Mouse (Mus musculus): ENCODE measurements around the gene Bfar. TPM values are rescaled to one million over a fixed set of nuclear protein-coding genes. Genes with fewer than 3 reads are reported as not detected.

Gene Bfar
- polyA plus RNA-seq, 1 experiment from 2014 or later: 46.7 TPM

DNA sequence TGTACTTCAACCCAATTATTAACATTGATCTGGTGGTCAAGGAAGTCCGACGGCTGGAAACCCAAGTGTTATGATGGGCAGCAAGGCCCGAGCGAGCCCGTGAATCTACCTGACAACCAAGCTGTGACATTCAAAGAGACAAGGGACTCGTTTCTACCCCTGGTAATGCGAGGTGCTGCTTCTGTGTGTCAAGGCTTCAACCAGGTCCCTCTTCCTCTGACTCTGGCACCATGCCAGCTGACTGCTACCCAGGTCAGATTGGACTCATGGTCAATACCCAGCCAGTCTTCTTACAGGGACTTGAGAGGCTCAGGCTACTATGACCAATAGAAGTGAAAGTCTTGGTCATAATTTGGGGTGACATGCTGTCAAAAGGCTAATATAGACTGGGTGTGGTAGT is 30.5 kb downstream of the Bfar start:
- H3K9me3 ChIP-seq (ENCODE audit: control insufficient read depth, low read length): no peaks in the 10 kb centered on the region
- H3K4me2 ChIP-seq (ENCODE audit: low read depth, low read length): no peak overlapping the region
- WGBS: 87% methylated on average over 7 of the region's 7 CpGs
- H3K27ac ChIP-seq (ENCODE audit: low read length): no peak overlapping the region
- H3K4me3 ChIP-seq (ENCODE audit: low read length): no peak overlapping the region
- no peaks in the 10 kb centered on the region for H3K27me3 ChIP-seq (ENCODE audit: control insufficient read depth, insufficient read depth, low read depth, low read length)
- peaks cover 25% of the 10 kb centered on the region for H3K36me3 ChIP-seq (ENCODE audit: control insufficient read depth, insufficient read depth, low read length)
- H3K9ac ChIP-seq (ENCODE audit: low read length): no peak overlapping the region
- no peaks in the 10 kb centered on the region for H3K4me1 ChIP-seq (replicated peaks; ENCODE audit: control insufficient read depth, insufficient read depth, low read length)
- no peak for ATAC-seq (ENCODE audit: low read depth)

DNA sequence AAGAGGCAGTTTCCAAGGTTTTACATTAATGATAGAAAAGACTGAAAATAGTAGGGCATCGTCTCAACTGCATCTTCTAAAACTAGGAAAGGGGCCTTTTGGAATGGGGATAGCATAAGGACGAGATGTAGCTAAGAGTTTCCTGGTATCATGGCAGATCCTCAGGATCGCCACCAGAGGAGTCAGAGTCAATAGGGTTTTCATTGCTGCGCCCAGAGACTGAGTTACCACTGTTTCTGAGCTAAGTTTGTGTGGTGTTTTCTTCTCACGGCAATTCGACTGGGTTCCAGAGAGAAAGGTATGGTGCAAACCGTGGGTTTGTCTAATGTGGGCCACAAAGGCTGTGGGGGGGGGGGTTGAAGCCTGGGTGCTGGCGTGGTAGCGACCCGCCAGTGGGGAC is 33.0 kb downstream of the Bfar start:
- H3K36me3 ChIP-seq (ENCODE audit: control insufficient read depth, insufficient read depth, low read length): peaks cover 9% of the 10 kb centered on the region
- 91% methylated on average over 10 of the region's 10 CpGs for WGBS

DNA sequence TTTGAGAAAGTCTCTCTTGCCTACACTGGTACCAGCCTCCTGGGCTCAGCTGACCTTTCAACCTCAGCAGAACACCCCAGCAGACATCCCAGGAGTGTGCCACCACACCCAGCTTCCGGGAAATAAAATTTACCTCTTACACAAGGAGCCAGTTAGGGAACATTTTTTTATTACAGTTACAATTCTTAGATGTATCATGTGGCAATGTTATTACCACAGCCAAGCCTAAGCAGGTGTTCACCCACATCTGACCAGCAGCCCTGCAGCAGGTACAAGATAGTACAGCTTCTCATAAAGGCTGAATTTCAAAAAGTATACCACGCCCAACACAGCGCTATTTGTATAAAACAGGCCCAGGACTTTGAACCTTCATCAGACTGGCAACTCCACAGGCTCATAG is 43.3 kb downstream of the Bfar start:
- Histone ChIP-seq H3K9me3 (ENCODE audit: control insufficient read depth, low read length) (no peaks in the 10 kb centered on the region), H3K27me3 (ENCODE audit: control insufficient read depth, insufficient read depth, low read depth, low read length) (no peaks in the 10 kb centered on the region), H3K27ac (ENCODE audit: low read length) (no peak overlapping the region), H3K9ac (ENCODE audit: low read length) (no peak overlapping the region), H3K4me2 (ENCODE audit: low read depth, low read length) (no peak overlapping the region), H3K4me3 (ENCODE audit: low read length) (no peak overlapping the region), H3K36me3 (ENCODE audit: control insufficient read depth, insufficient read depth, low read length) (no peaks in the 10 kb centered on the region), H3K4me1 (replicated peaks; ENCODE audit: control insufficient read depth, insufficient read depth, low read length) (no peaks in the 10 kb centered on the region)
- ATAC-seq (ENCODE audit: low read depth): no peak
- 76% methylated on average over 3 of the region's 3 CpGs for WGBS

More for the DNA sequence above, 33.0 kb downstream of the Bfar start:
- Histone ChIP-seq H3K4me2 (ENCODE audit: low read depth, low read length) (no peak overlapping the region), H3K9ac (ENCODE audit: low read length) (no peak overlapping the region), H3K27ac (ENCODE audit: low read length) (no peak overlapping the region), H3K4me1 (replicated peaks; ENCODE audit: control insufficient read depth, insufficient read depth, low read length) (no peaks in the 10 kb centered on the region), H3K4me3 (ENCODE audit: low read length) (no peak overlapping the region), H3K27me3 (ENCODE audit: control insufficient read depth, insufficient read depth, low read depth, low read length) (no peaks in the 10 kb centered on the region), H3K9me3 (ENCODE audit: control insufficient read depth, low read length) (no peaks in the 10 kb centered on the region)
- ATAC-seq (ENCODE audit: low read depth): no peak

DNA sequence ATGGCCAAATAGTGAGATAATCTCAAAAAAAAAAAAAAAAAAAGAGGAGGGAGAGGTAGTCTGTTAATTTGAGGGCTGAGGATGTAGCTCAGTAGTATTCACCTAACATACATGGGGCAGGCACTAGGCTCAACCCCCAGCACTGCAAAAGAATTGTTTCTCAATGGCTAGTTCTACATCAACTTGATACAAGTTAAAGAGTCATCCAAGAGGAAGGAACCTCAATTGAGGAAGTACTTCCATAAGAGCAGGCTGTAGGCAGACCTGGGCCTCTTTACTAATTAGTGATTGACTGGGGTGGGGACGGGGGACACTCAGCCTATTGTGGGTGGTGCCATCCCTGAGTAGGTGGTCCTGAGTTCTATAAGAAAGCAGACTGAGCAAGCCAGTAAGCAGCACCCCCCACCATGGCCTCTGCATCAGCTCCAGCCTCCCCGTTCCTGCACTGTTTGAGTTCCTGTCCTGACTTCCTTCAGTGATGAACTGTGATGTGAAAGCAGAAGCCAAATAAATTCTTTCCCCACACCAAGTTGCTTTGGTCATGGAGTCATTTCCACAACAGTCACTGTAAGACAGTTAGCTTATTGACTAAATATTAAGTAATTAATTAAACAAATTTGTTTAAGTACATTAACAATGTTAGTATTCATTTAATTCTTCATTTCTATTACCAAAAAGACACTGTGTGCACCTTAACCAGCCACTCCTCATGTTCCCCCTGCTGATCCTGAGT is 45.3 kb downstream of the Bfar start:
- H3K36me3 ChIP-seq (ENCODE audit: control insufficient read depth, insufficient read depth, low read length): no peaks in the 10 kb centered on the region
- H3K9me3 ChIP-seq (ENCODE audit: control insufficient read depth, low read length): no peaks in the 10 kb centered on the region
- H3K9ac ChIP-seq (ENCODE audit: low read length): no peak overlapping the region
- 61% methylated on average over 2 of the region's 2 CpGs for WGBS
- H3K27ac ChIP-seq (ENCODE audit: low read length): no peak overlapping the region
- no peak for ATAC-seq (ENCODE audit: low read depth)
- no peaks in the 10 kb centered on the region for H3K27me3 ChIP-seq (ENCODE audit: control insufficient read depth, insufficient read depth, low read depth, low read length)
- H3K4me3 ChIP-seq (ENCODE audit: low read length): no peak overlapping the region
- H3K4me2 ChIP-seq (ENCODE audit: low read depth, low read length): no peak overlapping the region
- H3K4me1 ChIP-seq (replicated peaks; ENCODE audit: control insufficient read depth, insufficient read depth, low read length): no peaks in the 10 kb centered on the region

DNA sequence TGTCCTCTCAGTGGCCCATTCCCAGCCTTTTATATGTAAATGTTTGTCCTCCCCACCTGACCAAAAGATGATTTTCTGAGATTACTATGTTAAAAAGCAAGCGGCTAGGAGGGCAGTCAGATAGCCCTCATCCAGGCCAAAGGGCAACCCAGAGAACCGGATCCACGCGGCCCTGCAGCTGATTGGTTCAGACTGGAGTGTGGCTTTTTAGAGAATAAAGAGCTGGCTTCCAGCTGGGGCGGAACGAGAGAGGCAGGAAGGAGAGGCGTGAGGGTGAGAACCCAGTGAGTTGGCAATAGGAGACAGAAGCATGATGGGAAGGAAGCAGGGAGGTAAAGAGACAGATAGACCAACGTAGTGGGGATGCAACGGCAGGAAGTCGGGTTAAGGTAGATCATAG is 51.3 kb downstream of the Bfar start:
- H3K27ac ChIP-seq (ENCODE audit: low read length): no peak overlapping the region
- no peak overlapping the region for H3K4me3 ChIP-seq (ENCODE audit: low read length)
- ATAC-seq (ENCODE audit: low read depth): no peak
- H3K9me3 ChIP-seq (ENCODE audit: control insufficient read depth, low read length): no peaks in the 10 kb centered on the region
- no peaks in the 10 kb centered on the region for H3K27me3 ChIP-seq (ENCODE audit: control insufficient read depth, insufficient read depth, low read depth, low read length)
- no peaks in the 10 kb centered on the region for H3K36me3 ChIP-seq (ENCODE audit: control insufficient read depth, insufficient read depth, low read length)
- H3K4me2 ChIP-seq (ENCODE audit: low read depth, low read length): no peak overlapping the region
- no peak overlapping the region for H3K9ac ChIP-seq (ENCODE audit: low read length)
- no peaks in the 10 kb centered on the region; the same call in 1 of the 2 replicates for H3K4me1 ChIP-seq (replicated peaks; ENCODE audit: control insufficient read depth, insufficient read depth, low read length)
- WGBS: 34% methylated on average over 10 of the region's 10 CpGs

DNA sequence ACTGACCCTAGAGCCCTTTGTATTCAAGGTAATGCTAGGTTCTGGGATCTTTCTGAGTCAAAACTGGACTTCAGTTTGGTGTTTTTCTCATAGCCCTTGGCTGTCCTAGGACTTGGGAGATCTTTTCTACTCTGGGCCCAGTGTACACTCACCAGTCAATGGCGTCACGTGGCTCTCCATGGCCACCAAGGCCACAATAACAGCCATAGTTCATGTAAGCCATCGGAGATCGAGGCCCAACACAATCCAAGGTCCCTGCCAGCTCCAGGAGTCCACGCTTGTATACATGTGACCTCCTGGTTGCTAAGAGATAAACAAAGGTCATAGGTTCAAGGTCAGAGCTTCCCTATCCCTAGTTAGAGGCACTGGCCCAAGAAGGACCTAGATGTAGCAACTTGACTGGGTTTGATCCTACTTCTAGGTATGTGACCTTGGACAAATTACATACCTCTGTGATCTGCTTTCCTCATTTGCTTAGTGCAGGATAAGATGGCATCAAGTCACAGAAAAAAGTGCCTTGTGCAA is 56.2 kb downstream of the Bfar start:
- Histone ChIP-seq H3K4me3 (ENCODE audit: low read length) (no peak overlapping the region), H3K9me3 (ENCODE audit: control insufficient read depth, low read length) (no peaks in the 10 kb centered on the region), H3K4me1 (replicated peaks; ENCODE audit: control insufficient read depth, insufficient read depth, low read length) (peaks cover 2% of the 10 kb centered on the region; the same call in 1 of the 2 replicates), H3K27ac (ENCODE audit: low read length) (no peak overlapping the region), H3K4me2 (ENCODE audit: low read depth, low read length) (no peak overlapping the region), H3K27me3 (ENCODE audit: control insufficient read depth, insufficient read depth, low read depth, low read length) (no peaks in the 10 kb centered on the region), H3K36me3 (ENCODE audit: control insufficient read depth, insufficient read depth, low read length) (no peaks in the 10 kb centered on the region), H3K9ac (ENCODE audit: low read length) (no peak overlapping the region)
- WGBS: 77% methylated on average over 5 of the region's 5 CpGs
- ATAC-seq (ENCODE audit: low read depth): no peak

DNA sequence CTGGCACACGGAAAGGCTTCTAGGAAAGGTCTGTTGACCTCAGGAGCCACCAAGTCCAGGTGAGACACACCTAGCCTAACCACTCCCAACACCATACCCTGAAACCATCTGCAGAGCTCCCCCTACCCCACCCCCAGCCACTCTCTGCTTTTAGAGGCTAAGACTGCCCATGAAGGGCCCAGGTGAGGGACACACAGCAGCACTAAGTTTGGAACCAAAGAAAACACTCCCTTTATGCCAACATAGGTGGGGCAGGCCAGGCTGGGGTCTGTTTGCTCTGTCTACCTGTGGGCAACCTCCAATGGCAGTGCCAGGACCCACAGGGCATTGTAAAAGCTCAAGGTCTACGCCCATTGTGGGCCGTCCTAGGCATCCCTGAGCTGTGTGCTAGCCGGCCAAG is 57.8 kb downstream of the Bfar start:
- H3K9ac ChIP-seq (ENCODE audit: low read length): no peak overlapping the region
- H3K27ac ChIP-seq (ENCODE audit: low read length): no peak overlapping the region
- H3K4me1 ChIP-seq (replicated peaks; ENCODE audit: control insufficient read depth, insufficient read depth, low read length): peaks cover 2% of the 10 kb centered on the region; the same call in 1 of the 2 replicates
- H3K27me3 ChIP-seq (ENCODE audit: control insufficient read depth, insufficient read depth, low read depth, low read length): no peaks in the 10 kb centered on the region
- H3K4me3 ChIP-seq (ENCODE audit: low read length): no peak overlapping the region
- ATAC-seq (ENCODE audit: low read depth): peak; percentile 71
- WGBS: 65% methylated on average over 4 of the region's 4 CpGs
- H3K9me3 ChIP-seq (ENCODE audit: control insufficient read depth, low read length): no peaks in the 10 kb centered on the region
- H3K36me3 ChIP-seq (ENCODE audit: control insufficient read depth, insufficient read depth, low read length): no peaks in the 10 kb centered on the region
- no peak overlapping the region for H3K4me2 ChIP-seq (ENCODE audit: low read depth, low read length)

DNA sequence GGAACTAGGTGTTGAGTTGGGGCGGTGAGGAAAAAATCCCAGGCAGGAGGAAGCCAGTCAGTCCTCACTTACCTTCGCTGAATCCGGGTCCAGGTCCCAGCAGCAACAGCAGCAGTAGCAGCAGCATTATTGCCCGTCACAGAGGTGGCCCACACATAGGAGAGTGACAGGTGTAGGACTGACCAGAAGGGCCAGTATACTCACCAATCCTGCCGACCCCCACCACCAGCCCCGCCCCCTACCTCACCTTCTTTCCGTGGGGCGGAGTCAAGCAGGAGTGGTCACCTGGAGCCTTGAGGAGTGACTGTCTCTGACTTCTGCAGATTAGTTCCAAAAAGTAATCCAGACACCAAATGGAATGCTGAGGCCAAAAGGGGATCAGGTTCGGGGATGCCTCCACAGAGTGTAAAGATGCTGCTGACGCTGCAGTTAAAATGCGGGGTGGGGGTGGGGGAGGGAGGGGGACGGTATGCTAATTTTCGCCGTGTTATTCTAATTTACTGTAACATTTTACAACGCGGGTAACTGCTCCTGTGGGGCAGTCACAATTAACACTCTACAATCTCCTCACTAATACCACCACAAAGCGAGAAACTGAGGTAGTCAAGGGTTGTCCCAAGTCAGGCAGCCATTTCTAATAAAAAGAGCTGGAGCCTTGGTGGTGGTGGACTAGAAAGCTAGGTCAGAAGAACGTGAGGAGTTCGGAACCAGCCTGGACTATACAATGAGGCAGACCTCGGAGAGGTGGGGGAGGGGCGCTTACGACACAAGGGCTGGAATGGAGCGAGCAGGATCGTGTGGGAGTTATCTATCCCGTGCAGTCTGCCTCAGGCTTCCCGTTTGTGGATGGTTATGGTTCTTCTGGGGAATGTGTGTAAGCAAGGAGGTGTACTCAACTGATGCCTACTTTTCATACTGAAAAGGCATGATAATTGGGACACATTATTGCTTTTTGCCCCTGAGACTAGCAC is 58.9 kb downstream of the Bfar start, which contains the start of gene Pla2g10:
Pla2g10 (minus strand) TSS at position 699 of the 971 bp plus-strand sequence.
- peak within 1 kb of the TSS; percentile 28 for H3K4me2 ChIP-seq (ENCODE audit: low read depth, low read length)
- H3K36me3 ChIP-seq (ENCODE audit: control insufficient read depth, insufficient read depth, low read length): no peaks in the 10 kb centered on the region
- H3K4me3 ChIP-seq (ENCODE audit: low read length): no peak within 1 kb of the TSS
- no peak within 1 kb of the TSS for H3K27ac ChIP-seq (ENCODE audit: low read length)
- H3K9ac ChIP-seq (ENCODE audit: low read length): no peak within 1 kb of the TSS
- no peaks in the 10 kb centered on the region for H3K9me3 ChIP-seq (ENCODE audit: control insufficient read depth, low read length)
- 10% methylated on average over 26 of the region's 26 CpGs for WGBS
- H3K4me1 ChIP-seq (replicated peaks; ENCODE audit: control insufficient read depth, insufficient read depth, low read length): peaks cover 2% of the 10 kb centered on the region; the same call in 1 of the 2 replicates
- no peaks in the 10 kb centered on the region for H3K27me3 ChIP-seq (ENCODE audit: control insufficient read depth, insufficient read depth, low read depth, low read length)
- 0 out of 2 replicates have a peak, but pooled peaks have one; percentile 36 for ATAC-seq (ENCODE audit: low read depth)

DNA sequence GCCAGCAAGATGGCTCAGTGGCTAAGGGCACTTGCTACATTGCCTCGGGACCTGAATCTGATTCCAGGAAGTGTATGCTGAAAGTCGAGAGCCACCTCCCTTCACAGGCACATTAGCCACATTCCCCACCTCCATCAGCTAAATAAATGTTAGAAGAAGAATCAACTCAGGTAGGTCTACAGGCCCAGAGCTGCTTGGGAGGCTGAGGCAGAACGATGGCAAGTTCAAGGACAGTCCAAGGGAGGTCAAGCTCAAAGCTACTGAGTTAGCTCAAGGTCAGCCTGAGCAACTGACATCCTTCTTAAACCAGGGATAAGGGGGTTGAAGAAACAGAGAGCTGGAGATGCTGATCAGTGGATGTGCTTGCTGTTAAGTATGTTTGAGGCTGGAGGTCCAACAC is 61.1 kb downstream of the Bfar start:
- no peaks in the 10 kb centered on the region for H3K27me3 ChIP-seq (ENCODE audit: control insufficient read depth, insufficient read depth, low read depth, low read length)
- no peak for ATAC-seq (ENCODE audit: low read depth)

More for the DNA sequence above, 61.1 kb downstream of the Bfar start:
- Histone ChIP-seq H3K4me3 (ENCODE audit: low read length) (no peak overlapping the region), H3K9me3 (ENCODE audit: control insufficient read depth, low read length) (no peaks in the 10 kb centered on the region), H3K9ac (ENCODE audit: low read length) (no peak overlapping the region), H3K36me3 (ENCODE audit: control insufficient read depth, insufficient read depth, low read length) (no peaks in the 10 kb centered on the region), H3K27ac (ENCODE audit: low read length) (no peak overlapping the region), H3K4me2 (ENCODE audit: low read depth, low read length) (no peak overlapping the region), H3K4me1 (replicated peaks; ENCODE audit: control insufficient read depth, insufficient read depth, low read length) (0 out of 2 replicates have a peak, but pooled peaks cover 2% of the 10 kb centered on the region)
- WGBS: 74% methylated on average over 3 of the region's 3 CpGs
